Mouse (Mus musculus) gastrocnemius, adult 18-20 months (tissue): Measurements from ENCODE around the gene Unk. TPM values are rescaled to one million over a fixed set of nuclear protein-coding genes. Genes with fewer than 3 reads are reported as not detected.

Source experiments
- DNase-seq: peaks from one replicate; pipeline ENCODE4 v3.0.0; 2021; ENCODE audit warnings: low spot score
- total RNA-seq, 2 experiments: library from RNA; stranded (reverse); gene quantifications; 2 replicates each; pipeline ENCODE4 v1.2.3; 2021

The Unk gene
- total RNA-seq, 2 experiments from 2014 or later, result 5.1 to 7.5 TPM

GRCm38 (mm10) chr11:116106963-116107776 lies 77.0 kb downstream of the Unk start:
- DNase-seq, result no peak

GRCm38 (mm10) chr11:116107777-116108285 lies 77.7 kb downstream of the Unk start:
- no peak for DNase-seq

GRCm38 (mm10) chr11:116108464-116109137 lies 78.5 kb downstream of the Unk start:
- DNase-seq, result peak; percentile 81

GRCm38 (mm10) chr11:116109441-116110081 lies 79.4 kb downstream of the Unk start:
- no peak for DNase-seq

GRCm38 (mm10) chr11:116110131-116110530 lies 80.0 kb downstream of the Unk start:
- DNase-seq, result peak; percentile 84

GRCm38 (mm10) chr11:116110540-116110939 lies 80.4 kb downstream of the Unk start:
- no peak for DNase-seq

Other genes with a start within 250 kb of the Unk start
- gene Caskin2, start 216.7 kb upstream of the Unk start, total RNA-seq, result 10 to 100 TPM; 13.1 to 18.2 TPM
- gene Tsen54, start 215.6 kb upstream of the Unk start, total RNA-seq, result 1 to 10 TPM; 5.0 to 6.5 TPM
- gene Llgl2, start 206.3 kb upstream of the Unk start, total RNA-seq, result 1 to 10 TPM; 6.3 to 8.1 TPM
- not detected for gene Myo15b, start 171.9 kb upstream of the Unk start, total RNA-seq
- gene Smim5, start 130.4 kb upstream of the Unk start, total RNA-seq, result 1 to 10 TPM in 1 of 2 experiments, under 1 TPM in 1; 0.38 to 1.1 TPM
- not detected for gene Smim6, start 118.3 kb upstream of the Unk start, total RNA-seq
- 10 to 100 TPM in 1 of 2 experiments, 1 to 10 TPM in 1; 9.2 to 10.1 TPM for gene Sap30bp, start 97.0 kb upstream of the Unk start, total RNA-seq
- 1 to 10 TPM; 6.5 to 7.2 TPM for gene Recql5, start 96.8 kb upstream of the Unk start, total RNA-seq
- 1 to 10 TPM; 3.5 to 5.3 TPM for gene Itgb4, start 55.6 kb upstream of the Unk start, total RNA-seq
- gene Galk1, start 17.6 kb upstream of the Unk start, total RNA-seq, result 1 to 10 TPM; 2.6 to 3.2 TPM
- gene H3f3b, start 2.4 kb upstream of the Unk start, total RNA-seq, result 10 to 100 TPM; 49.1 to 71.3 TPM
- gene Unc13d, start 47.6 kb downstream of the Unk start, total RNA-seq, result under 1 TPM; 0.23 to 0.88 TPM
- 10 to 100 TPM; 91.4 to 92.8 TPM for gene Wbp2, start 56.7 kb downstream of the Unk start, total RNA-seq
- gene Trim47, start 96.9 kb downstream of the Unk start, total RNA-seq, result 1 to 10 TPM; 8.1 to 9.6 TPM
- 1 to 10 TPM; 4.2 to 4.6 TPM for gene Trim65, start 100.8 kb downstream of the Unk start, total RNA-seq
- 10 to 100 TPM; 48.4 to 52.9 TPM for gene Mrpl38, start 108.5 kb downstream of the Unk start, total RNA-seq
- 10 to 100 TPM in 1 of 2 experiments, 1 to 10 TPM in 1; 8.9 to 11.0 TPM for gene Fbf1, start 137.8 kb downstream of the Unk start, total RNA-seq
- gene Ten1, start 168.5 kb downstream of the Unk start, total RNA-seq, result 10 to 100 TPM; 16.9 to 20.4 TPM
- 100 to 1,000 TPM in 1 of 2 experiments, 10 to 100 TPM in 1; 99.6 to 109 TPM for gene Acox1, start 168.7 kb downstream of the Unk start, total RNA-seq
- under 1 TPM; 0.02 to 0.07 TPM for gene Evpl, start 207.8 kb downstream of the Unk start, total RNA-seq
- 10 to 100 TPM; 82.5 to 88.8 TPM for gene Srp68, start 243.9 kb downstream of the Unk start, total RNA-seq